Mouse (Mus musculus) cerebellum, postnatal 25 days (tissue): Measurements from ENCODE around the gene Dlgap3.

ENCODE experiments used
- DNase-seq, 2 experiments: peaks; one replicate each; pipeline ENCODE4 v3.0.0; 2021; ENCODE audit warnings: mixed read lengths in 2 of 2

The Dlgap3 gene

GRCm38 (mm10) chr4:127264183-127264554 lies 95.2 kb downstream of the Dlgap3 start:
- no peak for DNase-seq

GRCm38 (mm10) chr4:127278451-127279001 lies 109.5 kb downstream of the Dlgap3 start:
- no peak for DNase-seq

- DNase-seq: no peak
Measured at GRCm38 (mm10) chr4:127279241-127279640, 110.2 kb downstream of the Dlgap3 start.
